Mouse (Mus musculus): ENCODE measurements around the gene Eid3. TPM values are rescaled to one million over a fixed set of nuclear protein-coding genes. Genes with fewer than 3 reads are reported as not detected.

Eid3 gene
- 0.40 TPM for polyA plus RNA-seq (2014; fragmentation: Illumina TruSeq; extraction: RNeasy Lipid Tissue Mini Kit (QIAGEN cat#74804); ENCODE audit: low read depth, low replicate concordance)

GRCm38 (mm10) chr10:82866356-82866755 lies at the start of gene Eid3:
Gene Eid3 (plus strand): TSS chr10:82866626.

DNA sequence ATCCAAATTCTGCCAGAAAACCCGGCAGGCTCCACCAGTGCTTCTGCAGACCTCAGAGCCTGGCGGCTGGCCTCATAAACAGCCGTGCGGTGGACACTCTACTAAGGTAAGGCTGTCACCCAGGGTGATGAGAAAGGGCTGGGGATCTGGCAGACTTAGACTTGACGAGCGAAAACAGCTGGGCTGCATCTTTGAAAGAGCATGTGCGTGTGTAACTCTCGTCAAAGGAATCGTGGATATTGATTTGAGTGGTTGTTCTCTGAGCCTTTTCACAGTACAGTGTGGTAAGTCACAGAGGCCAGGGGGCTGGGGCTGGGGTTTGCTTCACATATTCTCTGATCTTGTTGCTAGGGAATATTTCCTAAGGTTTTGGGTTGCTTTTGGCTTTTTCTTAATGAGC lies 32.5 kb upstream of the Eid3 start, which contains the start of gene Txnrd1:
Gene Txnrd1, plus strand, starts transcription at position 26 of the 400 bp plus-strand sequence.

Other genes starting within 250 kb of the Eid3 start
- 22.1 TPM for gene 1190007I07Rik, start 243.4 kb upstream of the Eid3 start, polyA plus RNA-seq (2014; fragmentation: Illumina TruSeq; extraction: RNeasy Lipid Tissue Mini Kit (QIAGEN cat#74804); ENCODE audit: low read depth, low replicate concordance)
- gene Tdg, start 236.8 kb upstream of the Eid3 start, polyA plus RNA-seq (2014; fragmentation: Illumina TruSeq; extraction: RNeasy Lipid Tissue Mini Kit (QIAGEN cat#74804); ENCODE audit: low read depth, low replicate concordance): 17.2 TPM
- not detected for gene Glt8d2, start 176.0 kb upstream of the Eid3 start, polyA plus RNA-seq (2014; fragmentation: Illumina TruSeq; extraction: RNeasy Lipid Tissue Mini Kit (QIAGEN cat#74804); ENCODE audit: low read depth, low replicate concordance)
- gene Hcfc2, start 170.5 kb upstream of the Eid3 start, polyA plus RNA-seq (2014; fragmentation: Illumina TruSeq; extraction: RNeasy Lipid Tissue Mini Kit (QIAGEN cat#74804); ENCODE audit: low read depth, low replicate concordance): 27.2 TPM
- 57.0 TPM for gene Nfyb, start 102.5 kb upstream of the Eid3 start, polyA plus RNA-seq (2014; fragmentation: Illumina TruSeq; extraction: RNeasy Lipid Tissue Mini Kit (QIAGEN cat#74804); ENCODE audit: low read depth, low replicate concordance)
- 61.8 TPM for gene Txnrd1, start 32.7 kb upstream of the Eid3 start, polyA plus RNA-seq (2014; fragmentation: Illumina TruSeq; extraction: RNeasy Lipid Tissue Mini Kit (QIAGEN cat#74804); ENCODE audit: low read depth, low replicate concordance)
- gene Chst11, start 118.9 kb downstream of the Eid3 start, polyA plus RNA-seq (2014; fragmentation: Illumina TruSeq; extraction: RNeasy Lipid Tissue Mini Kit (QIAGEN cat#74804); ENCODE audit: low read depth, low replicate concordance): 0.11 TPM